Mouse (Mus musculus) embryonic fibroblast, embryonic 13.5 days (primary cell): ENCODE measurements around the gene Ttc33. TPM values are rescaled to one million over a fixed set of nuclear protein-coding genes. Genes with fewer than 3 reads are reported as not detected.
A peak's percentile ranks its signal among the peaks of the same experiment; 100 is the strongest.

Source experiments
- H3K27ac ChIP-seq: 2 replicates; pipeline ENCODE4 v1.5.1; 2012; ENCODE audit warnings: low read length, control low read depth, inconsistent platforms; ENCODE audit not compliant: insufficient read depth
- H3K4me1 ChIP-seq: 2 replicates; pipeline ENCODE4 v1.6.1; 2011; ENCODE audit warnings: low read length; ENCODE audit not compliant: control insufficient read depth, insufficient read depth
- H3K4me3 ChIP-seq: 2 replicates; pipeline ENCODE4 v1.5.1; 2011; ENCODE audit warnings: mild to moderate bottlenecking, control low read depth, low read length; ENCODE audit not compliant: insufficient read depth
- CTCF ChIP-seq: IDR thresholded peaks from 2 replicates; pipeline ENCODE4 v1.5.1; 2011; ENCODE audit warnings: mild to moderate bottlenecking, control low read depth, low read length, moderate library complexity, borderline replicate concordance; ENCODE audit not compliant: insufficient read depth
- POLR2A ChIP-seq: IDR thresholded peaks from 2 replicates; pipeline ENCODE4 v1.6.1; 2011; ENCODE audit warnings: low read depth, mild to moderate bottlenecking, control low read depth, low read length, moderate library complexity
- polyA plus RNA-seq: library from polyadenylated mRNA; stranded (reverse); fragments of >200 nt; gene quantifications from 2 replicates; pipeline ENCODE4 v1.2.4, GENCODE M21; 2011; ENCODE audit warnings: low read depth; ENCODE audit not compliant: missing spikeins, insufficient read length

Ttc33 gene
- polyA plus RNA-seq, 1 experiment, result 28.7 TPM

- peak overlapping the region; percentile 87 for H3K27ac ChIP-seq
- peak overlapping the region; percentile 93 for H3K4me3 ChIP-seq
- TF ChIP-seq POLR2A (peak; percentile 18; the same call in 1 of the 2 replicates), CTCF (no peak)
- peaks cover 9% of the 10 kb centered on the region for H3K4me1 ChIP-seq
Measured at GRCm38 (mm10) chr15:5145196-5145945, 40.0 kb upstream of the Ttc33 start.

GRCm38 (mm10) chr15:5149187-5149586 is 36.1 kb upstream of the Ttc33 start:
- TF ChIP-seq POLR2A, result no peak
- TF ChIP-seq CTCF, result no peak
- H3K4me3 ChIP-seq, result no peak overlapping the region
- H3K4me1 ChIP-seq, result peaks cover 9% of the 10 kb centered on the region
- H3K27ac ChIP-seq, result no peak overlapping the region

GRCm38 (mm10) chr15:5152171-5152570 is 33.2 kb upstream of the Ttc33 start:
- no peak overlapping the region for H3K27ac ChIP-seq
- peaks cover 3% of the 10 kb centered on the region for H3K4me1 ChIP-seq
- no peak overlapping the region for H3K4me3 ChIP-seq
- TF ChIP-seq CTCF, result no peak
- no peak for TF ChIP-seq POLR2A

- H3K4me3 ChIP-seq, result no peak overlapping the region
- no peak overlapping the region for H3K27ac ChIP-seq
- TF ChIP-seq POLR2A, result no peak
- TF ChIP-seq CTCF, result no peak
- H3K4me1 ChIP-seq, result no peaks in the 10 kb centered on the region; the same call in 1 of the 2 replicates
Measured at GRCm38 (mm10) chr15:5154621-5155020, 30.7 kb upstream of the Ttc33 start.

GRCm38 (mm10) chr15:5155093-5155492 is 30.2 kb upstream of the Ttc33 start:
- H3K27ac ChIP-seq, result no peak overlapping the region
- no peaks in the 10 kb centered on the region; the same call in 1 of the 2 replicates for H3K4me1 ChIP-seq
- no peak overlapping the region for H3K4me3 ChIP-seq
- TF ChIP-seq POLR2A (no peak), CTCF (no peak)

GRCm38 (mm10) chr15:5156355-5156754 is 29.0 kb upstream of the Ttc33 start:
- TF ChIP-seq CTCF (no peak), POLR2A (no peak)

GRCm38 (mm10) chr15:5157386-5157785 is 27.9 kb upstream of the Ttc33 start:
- TF ChIP-seq POLR2A, result no peak
- TF ChIP-seq CTCF, result no peak
- no peak overlapping the region for H3K27ac ChIP-seq
- H3K4me1 ChIP-seq, result no peaks in the 10 kb centered on the region; the same call in 1 of the 2 replicates
- H3K4me3 ChIP-seq, result no peak overlapping the region

More at GRCm38 (mm10) chr15:5156355-5156754, 29.0 kb upstream of the Ttc33 start:
- Histone ChIP-seq H3K4me3 (no peak overlapping the region), H3K27ac (no peak overlapping the region), H3K4me1 (no peaks in the 10 kb centered on the region; the same call in 1 of the 2 replicates)

- Histone ChIP-seq H3K27ac (no peak overlapping the region), H3K4me3 (no peak overlapping the region), H3K4me1 (no peaks in the 10 kb centered on the region; the same call in 1 of the 2 replicates)
- TF ChIP-seq CTCF (no peak), POLR2A (no peak)
Measured at GRCm38 (mm10) chr15:5158827-5159226, 26.5 kb upstream of the Ttc33 start.

- H3K27ac ChIP-seq, result no peak overlapping the region
- no peaks in the 10 kb centered on the region for H3K4me1 ChIP-seq
- no peak overlapping the region for H3K4me3 ChIP-seq
- TF ChIP-seq CTCF (no peak), POLR2A (no peak)
Measured at GRCm38 (mm10) chr15:5165121-5165773, 20.1 kb upstream of the Ttc33 start.
